Mouse (Mus musculus) adrenal gland, adult 2 months (tissue): ENCODE measurements at regions not wholly inside any gene's neighbourhood (a gene's known extent, or its start where the extent isn't known, plus 50 kb on each side); places are given as distances from the start of the nearest gene placed in this dataset.
A peak's percentile ranks its signal among the peaks of the same experiment; 100 is the strongest.

ENCODE experiments used
- DNase-seq: peaks from one replicate; pipeline ENCODE4 v3.0.0; 2021

- no peak for DNase-seq
Observed at GRCm38 (mm10) chr9:51379589-51379988, 50.9 kb upstream of the 1810046K07Rik start.

DNA sequence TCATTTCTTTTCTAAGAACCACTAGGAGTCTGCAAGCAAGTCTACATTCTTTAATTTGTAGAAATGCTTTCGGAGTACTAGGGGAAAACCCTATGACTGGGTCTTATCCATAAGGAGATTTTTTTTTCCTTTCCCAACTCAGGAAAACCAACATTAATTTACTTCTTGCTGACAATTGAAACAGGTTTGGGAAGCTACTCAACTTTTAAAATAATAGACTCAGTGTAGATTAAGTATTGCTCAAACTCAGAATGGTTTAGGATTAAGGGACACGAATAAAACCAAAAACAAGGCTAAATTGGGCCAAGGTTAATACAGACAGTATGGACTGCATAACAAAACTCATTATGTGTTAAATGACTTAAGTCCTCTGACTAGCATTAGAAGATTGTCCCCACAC is 65.2 kb upstream of the 1810046K07Rik start:
- DNase-seq: no peak

DNA sequence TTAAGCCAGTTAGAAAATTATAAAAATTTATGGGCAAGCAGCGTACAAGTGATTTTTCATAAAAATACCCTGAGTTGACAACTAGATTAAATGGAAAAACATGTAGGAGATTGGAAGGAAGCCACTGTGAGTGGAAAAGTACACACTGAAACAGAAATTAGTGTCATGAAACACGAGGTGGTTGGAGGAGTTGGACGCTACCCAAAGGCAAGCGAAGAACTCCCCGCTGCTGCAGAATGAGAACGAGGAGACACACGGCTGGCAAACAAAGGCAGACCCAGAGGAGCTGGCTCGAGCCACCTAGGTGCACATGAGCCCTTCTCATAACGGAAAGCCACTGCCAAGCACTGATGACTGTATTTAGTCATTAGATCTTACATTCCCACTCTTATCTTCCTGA is 65.7 kb upstream of the 1810046K07Rik start:
- DNase-seq: peak; percentile 44

DNA sequence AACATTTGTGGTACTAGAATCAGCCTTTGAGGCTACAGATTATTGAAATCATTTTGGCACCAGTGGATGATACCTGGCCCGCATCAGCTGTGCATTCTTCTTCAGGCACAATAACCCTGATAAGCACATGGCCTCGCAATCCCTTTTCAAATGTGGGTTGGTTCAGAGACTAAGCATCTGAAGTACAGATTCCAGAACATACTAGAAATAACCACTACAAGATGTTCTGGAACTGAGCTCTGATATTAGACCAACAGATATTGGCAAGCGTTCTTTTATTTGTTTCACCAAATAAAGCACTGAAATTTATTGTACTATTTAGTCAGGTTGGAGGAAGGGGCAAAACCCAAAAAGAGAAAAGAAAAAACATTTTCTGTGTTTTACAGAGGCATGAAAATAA is 68.1 kb upstream of the 1810046K07Rik start:
- no peak for DNase-seq

GRCm38 (mm10) chr9:51397589-51398220 is 69.0 kb upstream of the 1810046K07Rik start:
- no peak for DNase-seq

GRCm38 (mm10) chr9:51398886-51399285 is 70.2 kb upstream of the 1810046K07Rik start:
- DNase-seq: peak; percentile 18

GRCm38 (mm10) chr9:51399356-51399755 is 70.6 kb upstream of the 1810046K07Rik start:
- no peak for DNase-seq

- no peak for DNase-seq
Observed at GRCm38 (mm10) chr9:51401779-51402178, 73.1 kb upstream of the 1810046K07Rik start.

DNA sequence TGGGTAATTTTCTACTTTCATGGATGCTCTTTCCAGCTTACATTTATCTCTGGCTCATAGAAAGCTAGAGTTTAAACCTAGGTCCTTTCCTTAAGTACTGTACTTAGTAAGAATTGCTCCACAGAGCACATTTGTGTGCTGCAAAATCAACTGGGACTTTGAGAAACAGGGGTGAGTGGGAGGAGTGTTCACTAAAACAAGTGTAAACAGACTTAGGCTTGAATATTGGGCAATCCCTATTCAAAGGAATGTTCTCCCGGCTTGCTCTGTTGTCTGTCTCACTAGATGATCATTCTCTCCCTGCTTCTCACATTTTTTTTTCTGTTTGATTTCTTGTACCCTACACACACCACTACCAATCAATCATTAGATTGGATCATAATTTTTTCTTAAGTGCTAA is 79.3 kb upstream of the 1810046K07Rik start:
- DNase-seq: no peak

DNA sequence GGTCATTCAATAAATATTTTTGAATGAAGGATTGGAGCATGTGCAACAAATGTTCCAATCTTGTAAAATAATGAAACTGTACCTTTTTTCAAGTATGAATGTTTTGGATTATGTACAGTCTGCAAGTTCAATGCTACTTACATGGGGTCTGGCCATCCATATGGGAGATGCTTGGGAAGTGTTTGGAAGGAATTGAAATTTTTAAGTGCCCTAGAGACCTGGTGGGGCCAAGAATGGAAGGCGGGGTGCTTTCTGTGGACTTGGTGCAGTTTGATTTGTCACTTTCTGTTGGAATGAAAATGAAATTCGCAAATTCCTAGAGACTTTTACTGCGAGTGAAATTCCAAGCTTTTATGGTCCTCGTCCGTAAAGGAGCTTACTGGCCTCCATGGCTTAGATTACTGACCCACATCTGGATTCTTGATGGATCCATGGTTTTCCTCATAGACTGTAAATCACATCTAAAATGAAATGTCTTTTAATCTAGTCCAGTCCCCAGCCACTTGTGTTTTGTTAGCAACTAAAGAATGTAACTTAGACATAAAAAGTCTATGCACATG is 90.3 kb upstream of the 1810046K07Rik start:
- no peak for DNase-seq

DNA sequence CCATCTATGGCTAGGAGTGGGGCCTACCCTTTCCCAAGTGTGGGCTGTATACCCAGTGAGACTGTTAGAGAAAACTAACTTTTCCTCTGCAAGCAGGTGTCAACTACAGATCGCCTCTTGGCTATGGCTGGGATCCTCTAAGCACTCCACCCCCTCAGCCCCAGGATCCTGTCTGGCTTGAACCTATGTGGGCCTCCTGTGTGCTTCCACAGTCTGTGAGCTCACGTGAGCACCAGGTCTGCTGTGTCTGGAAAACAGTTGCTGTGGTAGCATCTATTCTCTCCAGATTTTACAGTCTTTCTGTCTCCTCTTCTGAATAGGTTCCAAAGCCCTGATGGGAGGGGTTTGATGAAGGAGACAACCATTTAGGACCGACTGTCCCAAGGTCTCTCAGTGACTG is 93.8 kb upstream of the 1810046K07Rik start:
- DNase-seq: no peak

DNA sequence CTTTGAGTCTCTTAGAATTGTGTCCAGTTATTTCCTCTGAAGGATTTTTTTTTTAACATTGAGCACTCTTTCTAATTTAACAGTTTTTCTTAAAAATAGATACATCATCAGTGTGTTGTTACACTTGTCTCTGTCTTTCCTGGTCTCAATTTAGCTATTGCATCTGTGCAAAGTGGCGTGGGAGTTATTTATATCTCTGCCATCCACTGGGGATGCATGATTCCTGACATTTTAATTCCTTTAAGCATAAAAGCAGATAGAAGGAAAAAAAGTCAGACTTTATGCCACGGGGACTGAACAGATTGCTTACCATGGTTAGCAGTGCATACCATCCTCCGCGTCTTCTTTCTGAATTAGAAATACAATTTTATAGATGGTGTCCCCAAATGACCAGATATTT is 94.6 kb upstream of the 1810046K07Rik start:
- no peak for DNase-seq

- DNase-seq: peak; percentile 74
Observed at GRCm38 (mm10) chr9:51430426-51430825, 101.7 kb upstream of the 1810046K07Rik start.

DNA sequence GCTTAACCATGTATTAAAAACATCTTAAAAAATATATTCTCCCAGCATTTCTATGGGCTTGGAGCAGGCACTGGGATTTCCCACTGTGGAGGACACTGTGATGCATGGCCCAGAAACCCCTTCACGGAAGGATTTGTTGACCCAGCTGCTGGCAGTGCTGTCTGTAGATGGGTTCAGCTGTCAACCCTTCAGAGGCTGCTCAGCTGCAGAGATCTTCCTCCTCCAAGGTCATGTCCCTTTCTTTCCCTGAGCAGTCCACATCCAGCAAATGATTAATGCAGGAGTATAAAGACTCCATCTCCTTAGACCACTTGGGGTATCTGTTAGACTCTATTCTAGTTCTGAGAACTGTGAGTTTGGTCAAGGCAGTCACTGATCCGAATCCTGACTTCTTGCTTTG is 108.4 kb upstream of the 1810046K07Rik start:
- no peak for DNase-seq

DNA sequence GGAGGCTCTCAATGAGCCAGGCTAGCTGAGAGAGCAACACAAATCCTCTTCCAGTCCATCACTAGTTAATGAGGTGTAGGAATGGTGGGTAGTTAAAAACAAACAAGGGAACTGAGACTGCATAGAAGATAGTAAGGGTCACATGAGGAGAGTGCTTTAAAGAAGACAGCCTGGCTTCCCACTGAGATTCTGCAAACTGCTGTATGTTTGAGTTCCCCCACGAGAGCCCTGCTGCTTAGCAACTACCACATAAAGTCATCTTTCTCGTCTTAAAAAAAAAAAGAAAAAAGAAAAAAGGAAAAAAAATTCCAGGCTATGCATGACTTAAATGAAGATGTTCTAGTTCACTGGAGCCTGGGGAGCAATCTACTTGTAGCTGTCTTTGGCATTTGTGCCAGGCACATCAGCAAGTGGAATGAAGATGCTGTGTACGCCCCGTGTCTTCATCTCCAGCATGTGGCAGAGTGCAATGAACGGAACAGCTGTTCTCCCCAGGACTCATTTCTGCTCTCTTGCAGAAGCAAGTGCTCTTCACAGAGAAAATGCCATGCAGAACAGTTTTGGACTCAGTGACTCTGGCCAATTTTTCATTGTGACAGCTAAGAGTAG is 113.2 kb upstream of the 1810046K07Rik start:
- DNase-seq: no peak

DNA sequence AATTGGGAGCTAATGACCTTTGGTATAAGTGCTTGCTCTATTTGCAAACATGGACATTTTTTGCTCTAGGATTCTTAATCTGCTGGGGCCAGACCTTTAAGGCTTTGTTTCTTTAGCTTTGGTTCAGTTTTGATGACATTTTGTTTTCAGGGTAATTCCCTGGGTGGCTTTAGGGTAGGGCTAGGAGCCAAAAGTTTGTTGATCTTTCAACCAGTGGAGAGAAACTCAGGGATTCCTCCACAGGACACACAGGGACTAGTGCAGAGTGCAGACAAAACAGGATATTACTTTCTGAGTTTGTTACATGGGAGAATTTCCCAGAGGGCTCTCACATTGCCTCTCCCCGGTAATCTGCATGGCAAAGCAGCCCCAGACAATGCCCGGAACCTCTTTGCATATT is 127.0 kb upstream of the 1810046K07Rik start:
- no peak for DNase-seq

GRCm38 (mm10) chr9:51462463-51463024 is 133.8 kb upstream of the 1810046K07Rik start:
- no peak for DNase-seq

DNA sequence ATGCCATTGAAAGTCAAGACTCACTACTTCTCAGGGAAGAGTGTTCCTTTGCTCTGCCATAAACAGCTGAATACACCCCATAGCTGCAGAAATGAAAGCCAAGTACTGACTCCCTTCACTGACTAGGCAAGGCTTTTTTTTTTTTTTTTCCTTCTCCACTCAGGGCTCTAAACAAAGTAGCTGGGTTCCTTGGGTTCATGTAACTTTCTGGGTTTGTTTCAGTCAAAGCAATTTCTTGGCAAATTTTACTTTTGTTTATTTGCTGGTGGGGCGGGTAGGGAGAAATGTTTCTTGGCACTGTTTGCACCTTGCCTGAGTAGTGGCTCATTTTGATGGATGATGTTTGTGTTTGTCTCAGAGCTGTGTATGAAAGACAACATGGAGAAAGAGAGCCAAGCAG is 141.3 kb upstream of the 1810046K07Rik start:
- DNase-seq: no peak

GRCm38 (mm10) chr9:51476511-51477056 is 147.9 kb upstream of the 1810046K07Rik start:
- no peak for DNase-seq

GRCm38 (mm10) chr9:51487840-51488239 is 159.1 kb upstream of the 1810046K07Rik start:
- no peak for DNase-seq

- no peak for DNase-seq
Observed at GRCm38 (mm10) chr9:51507265-51507913, 178.7 kb upstream of the 1810046K07Rik start.

- DNase-seq: no peak
Observed at GRCm38 (mm10) chr9:51517643-51518042, 188.9 kb upstream of the 1810046K07Rik start.

- no peak for DNase-seq
Observed at GRCm38 (mm10) chr9:51518376-51518775, 189.7 kb upstream of the 1810046K07Rik start.
